Mouse (Mus musculus) retina, embryonic 14.5 days (tissue): Measurements from ENCODE around the gene Mia.

ENCODE experiments used
- DNase-seq: peaks from one replicate; pipeline ENCODE4 v3.0.0-alpha.2; 2015; ENCODE audit warnings: low spot score

The Mia gene

GRCm38 (mm10) chr7:27180837-27181695 lies at the start of gene Mia, which contains the start of gene Gm21983:
Gene Mia (minus strand): TSS chr7:27181157.
Gene Gm21983 (minus strand): TSS chr7:27181086.
- no peak for DNase-seq

- no peak for DNase-seq
These were observed 47.9 kb upstream of the Mia start for GRCm38 (mm10) chr7:27228865-27229264.

- peak; percentile 94 for DNase-seq
These were observed 47.4 kb upstream of the Mia start, which contains the start of gene Itpkc for GRCm38 (mm10) chr7:27228281-27228821. Gene Itpkc (minus strand): TSS chr7:27228661.

DNA sequence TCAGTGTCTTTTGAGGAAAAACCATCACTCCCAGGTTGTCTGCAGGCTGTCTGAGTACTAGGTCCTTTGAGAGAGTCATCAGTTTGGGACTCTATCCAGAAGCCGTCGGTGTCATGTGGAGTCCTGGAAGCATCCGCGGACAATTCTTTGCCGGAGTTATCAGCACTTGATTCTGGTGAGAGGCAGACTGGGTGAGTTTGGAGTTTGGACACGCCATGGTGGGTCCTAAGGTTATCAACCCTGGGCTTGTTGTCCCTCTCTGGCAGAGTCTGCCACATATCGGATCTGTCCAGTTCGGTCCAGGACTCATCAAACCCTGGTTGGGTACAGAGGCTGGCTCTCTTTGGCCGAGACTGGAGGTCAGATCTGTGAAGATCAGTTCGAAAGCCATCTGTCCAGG lies 46.7 kb upstream of the Mia start:
- peak; percentile 20 for DNase-seq

GRCm38 (mm10) chr7:27227276-27227675 lies 46.3 kb upstream of the Mia start:
- no peak for DNase-seq

DNA sequence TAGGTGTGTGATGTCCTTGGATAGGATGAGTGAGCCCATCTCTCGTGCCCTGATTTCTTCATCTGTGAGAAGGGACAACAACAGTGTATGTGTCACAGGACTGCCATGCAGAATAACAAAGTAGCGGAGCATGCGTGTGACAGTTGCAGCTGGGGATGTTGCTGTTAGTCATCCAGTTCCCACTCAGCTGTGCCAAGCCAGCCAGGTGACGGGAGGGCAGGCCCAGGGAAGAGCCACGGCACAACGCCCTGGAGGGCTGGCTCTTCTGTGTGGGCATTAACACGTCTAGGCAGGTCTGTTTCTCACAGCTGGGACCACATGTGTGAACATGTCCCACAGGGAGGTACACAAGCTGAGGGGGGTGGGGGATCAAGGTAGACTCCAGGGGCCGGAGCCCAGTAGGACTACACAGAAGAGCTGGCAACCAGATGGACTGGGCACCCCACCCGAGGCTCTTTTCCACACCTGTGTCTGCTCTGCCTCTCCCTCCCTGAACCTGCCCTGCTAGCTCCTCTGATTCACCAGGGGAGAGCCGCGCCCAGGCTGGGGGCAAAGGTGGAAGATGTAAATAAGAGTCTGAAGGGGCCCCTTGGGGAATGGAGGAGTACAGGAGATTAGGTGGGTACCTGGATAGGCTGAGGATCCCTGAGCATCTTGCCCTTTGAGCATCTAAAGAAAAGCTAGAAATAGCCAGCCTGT lies 44.1 kb upstream of the Mia start:
- no peak for DNase-seq

DNA sequence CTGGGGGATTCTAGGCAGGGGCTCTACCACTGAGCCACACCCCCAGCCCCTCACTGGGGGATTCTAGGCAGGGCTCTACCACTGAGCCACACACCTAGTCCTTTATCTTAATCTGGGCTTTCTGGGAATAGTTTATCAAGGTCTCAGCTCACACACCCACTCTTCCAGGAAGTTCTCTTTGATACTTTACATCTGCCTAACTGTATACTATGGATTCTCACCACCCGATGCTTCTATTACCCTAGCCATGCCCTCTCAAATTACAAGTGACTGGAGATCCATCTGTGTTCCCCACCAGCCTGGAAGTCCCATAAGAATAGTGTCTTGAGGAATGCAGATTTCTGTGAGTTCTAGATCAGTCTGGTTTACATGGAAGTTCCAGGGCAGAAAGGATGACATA lies 41.6 kb upstream of the Mia start:
- DNase-seq = no peak

DNA sequence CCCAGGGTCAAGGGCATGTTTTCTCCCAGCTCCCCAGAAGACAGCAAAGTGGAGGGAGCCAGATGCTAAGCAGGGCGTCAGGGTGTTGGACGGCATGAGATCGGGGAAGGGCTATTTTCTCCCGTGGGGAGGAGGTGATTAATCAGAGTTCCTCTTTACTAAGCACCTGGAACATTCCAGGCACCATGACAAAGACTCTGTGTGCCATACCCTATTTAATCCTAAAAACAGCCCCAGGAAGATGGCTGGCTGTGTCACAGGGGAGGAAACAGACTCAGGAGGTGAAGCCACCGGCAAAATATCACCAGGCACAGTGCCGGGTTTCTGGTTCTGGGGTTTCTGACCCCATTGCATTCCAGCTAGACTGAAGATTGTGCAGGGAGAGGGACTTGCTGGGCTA lies 41.0 kb upstream of the Mia start:
- no peak for DNase-seq

DNA sequence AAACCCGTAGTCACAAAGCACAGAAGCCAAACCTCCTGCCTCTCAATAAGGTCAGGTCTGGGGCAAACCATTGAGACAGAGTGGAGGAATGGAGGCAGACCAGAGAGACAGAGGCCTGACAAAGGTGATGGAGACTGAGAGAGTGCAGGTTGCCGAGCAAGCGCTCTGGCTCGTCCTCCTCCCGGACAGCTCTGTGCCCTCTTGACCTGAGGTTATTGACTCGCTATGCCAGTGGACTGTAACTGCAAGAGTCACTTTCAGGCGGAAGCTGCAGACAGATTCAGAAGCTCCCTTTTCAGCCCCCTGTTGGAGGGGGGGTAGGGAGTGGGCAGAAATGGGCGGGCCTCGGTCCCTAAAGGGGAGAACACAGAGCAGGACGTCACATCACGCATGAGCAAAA lies 39.0 kb upstream of the Mia start:
- DNase-seq = no peak

DNA sequence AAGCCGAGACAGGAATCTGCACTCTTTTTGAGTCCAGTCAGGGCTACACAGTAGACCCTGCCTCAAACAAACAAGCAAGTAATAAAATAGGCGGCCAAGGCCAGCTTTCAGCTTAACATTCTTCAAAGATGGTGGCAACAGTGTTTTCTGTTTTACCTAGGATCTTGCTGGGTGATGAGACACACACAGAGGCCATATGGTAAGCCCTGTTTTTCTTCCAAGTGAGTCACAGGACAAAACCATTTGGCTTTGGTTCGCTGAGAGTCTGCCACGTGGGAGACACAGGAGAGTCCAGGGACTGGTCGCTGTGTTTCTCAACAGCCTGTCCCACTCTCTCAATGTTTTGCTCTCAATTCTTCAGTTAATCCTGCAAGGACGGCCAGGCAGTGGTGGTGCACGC lies 37.6 kb upstream of the Mia start:
- no peak for DNase-seq

DNA sequence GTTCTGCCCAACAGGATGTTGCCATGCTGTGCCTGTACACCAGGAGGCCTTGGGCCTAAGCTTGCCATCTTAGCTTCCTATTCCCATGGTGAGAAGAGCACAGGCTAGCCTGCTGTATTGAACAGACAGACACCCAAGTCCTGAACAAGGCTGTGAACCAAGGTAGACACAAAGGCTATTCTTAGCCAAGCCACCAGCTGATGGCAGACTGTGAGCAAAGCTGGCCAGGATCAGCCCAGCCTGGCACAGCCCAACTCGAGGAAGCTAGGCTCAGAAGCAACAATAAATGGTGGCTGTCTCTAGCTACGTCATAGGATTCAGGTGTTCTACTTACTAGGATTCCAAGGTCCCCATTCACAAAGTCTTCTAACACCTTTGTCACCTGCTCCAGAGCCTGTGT lies 31.7 kb upstream of the Mia start:
- DNase-seq = no peak

DNA sequence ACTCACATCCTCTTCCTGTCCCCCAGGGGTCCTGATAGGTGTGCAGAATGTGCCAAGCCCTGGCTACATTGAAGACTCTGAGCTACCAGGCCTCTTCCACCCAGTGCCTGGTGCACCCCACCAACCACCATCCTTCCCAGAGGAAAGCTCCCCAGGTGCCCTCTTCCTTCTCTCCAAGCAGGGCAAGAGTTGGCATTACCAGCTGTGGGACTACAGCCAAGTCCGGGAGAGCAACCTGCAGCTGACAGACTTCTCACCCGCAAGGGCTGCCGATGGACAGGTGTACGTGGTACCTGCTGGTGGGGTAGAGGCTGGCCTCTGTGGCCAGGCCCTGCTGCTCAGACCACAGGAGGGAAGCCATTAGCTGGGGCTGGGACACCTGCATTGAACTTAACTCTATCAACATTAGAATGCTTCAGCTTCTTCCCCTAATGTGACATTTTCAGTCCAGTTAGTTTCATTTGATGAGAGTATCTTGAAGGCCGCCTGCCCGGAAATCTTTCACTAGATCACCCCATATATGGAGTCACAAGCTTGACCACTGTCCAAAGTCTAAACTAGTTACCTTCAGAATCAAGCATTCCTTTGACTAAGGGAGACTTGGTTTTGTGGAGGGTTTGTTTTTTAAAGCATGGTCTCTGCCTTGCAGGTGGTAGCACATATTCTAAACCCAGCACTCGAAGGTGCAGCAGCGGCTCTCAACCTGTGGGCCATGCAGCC lies 22.9 kb upstream of the Mia start:
- no peak for DNase-seq

DNA sequence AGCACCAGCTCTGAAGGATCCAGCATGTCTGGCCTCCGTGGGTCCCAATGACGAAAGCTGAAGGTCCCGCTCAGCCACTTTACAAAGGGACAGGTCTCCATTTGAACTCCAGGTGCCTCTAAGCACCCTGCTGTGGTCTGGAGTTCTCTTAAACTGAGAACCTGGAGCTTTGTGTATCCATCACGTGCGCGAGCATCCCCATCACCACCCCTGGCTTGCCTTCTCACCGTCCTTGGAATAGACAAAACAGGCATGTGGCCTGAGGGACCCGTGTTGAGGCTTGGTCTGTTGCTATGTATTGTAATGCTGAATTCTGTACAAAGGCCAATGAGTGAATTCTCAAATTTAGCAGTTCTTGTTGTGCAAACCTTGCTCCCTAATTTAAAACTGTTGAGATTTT lies 17.8 kb upstream of the Mia start:
- DNase-seq = no peak

DNA sequence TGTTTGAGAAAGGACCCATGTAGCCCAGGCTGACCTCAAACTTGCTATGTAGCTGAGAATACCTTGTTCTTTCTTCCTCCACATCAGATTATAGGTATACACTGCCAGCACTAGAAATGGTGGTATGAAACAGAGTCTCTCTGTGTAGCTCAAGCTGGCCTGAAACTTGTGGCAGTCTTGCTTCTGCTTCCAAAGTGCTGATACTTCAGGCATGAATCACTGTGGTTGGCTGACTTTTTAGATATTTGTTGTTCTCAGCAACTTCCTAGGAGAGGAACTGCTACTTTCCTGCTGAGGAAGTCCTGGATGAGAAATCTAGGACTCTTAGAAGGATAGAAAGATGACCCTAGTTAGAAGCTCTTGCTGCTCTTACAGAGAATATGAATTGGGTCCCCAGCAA lies 17.4 kb upstream of the Mia start:
- no peak for DNase-seq

GRCm38 (mm10) chr7:27197634-27198033 lies 16.7 kb upstream of the Mia start:
- DNase-seq = no peak

GRCm38 (mm10) chr7:27197136-27197535 lies 16.2 kb upstream of the Mia start:
- DNase-seq = no peak

GRCm38 (mm10) chr7:27195681-27196611 lies 15.0 kb upstream of the Mia start, which contains the start of the genes BC024978 and Snrpa:
Gene BC024978 (plus strand): TSS chr7:27195781.
Gene Snrpa (minus strand): TSS chr7:27196271.
- peak; percentile 97 for DNase-seq

GRCm38 (mm10) chr7:27193731-27194130 lies 12.8 kb upstream of the Mia start:
- DNase-seq = no peak

DNA sequence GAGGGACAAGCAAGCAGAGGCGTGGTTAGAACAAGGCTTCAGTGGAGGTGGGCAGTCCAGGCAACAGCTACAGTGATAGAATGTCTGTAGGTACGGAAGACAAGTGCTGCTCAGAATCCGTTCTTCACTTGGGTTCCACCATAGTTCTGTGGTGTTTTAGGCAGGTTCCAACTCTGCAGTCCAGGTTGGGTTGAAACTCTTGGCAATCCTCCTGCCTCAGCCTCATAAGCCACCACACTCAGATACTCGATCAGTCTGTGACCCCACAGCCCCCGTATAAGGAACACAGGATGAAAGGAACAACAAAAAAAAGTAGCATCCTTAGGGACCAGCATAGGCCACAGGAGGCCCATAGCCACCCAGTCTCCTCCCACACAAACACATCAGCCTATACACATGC lies 11.5 kb upstream of the Mia start:
- DNase-seq = no peak

DNA sequence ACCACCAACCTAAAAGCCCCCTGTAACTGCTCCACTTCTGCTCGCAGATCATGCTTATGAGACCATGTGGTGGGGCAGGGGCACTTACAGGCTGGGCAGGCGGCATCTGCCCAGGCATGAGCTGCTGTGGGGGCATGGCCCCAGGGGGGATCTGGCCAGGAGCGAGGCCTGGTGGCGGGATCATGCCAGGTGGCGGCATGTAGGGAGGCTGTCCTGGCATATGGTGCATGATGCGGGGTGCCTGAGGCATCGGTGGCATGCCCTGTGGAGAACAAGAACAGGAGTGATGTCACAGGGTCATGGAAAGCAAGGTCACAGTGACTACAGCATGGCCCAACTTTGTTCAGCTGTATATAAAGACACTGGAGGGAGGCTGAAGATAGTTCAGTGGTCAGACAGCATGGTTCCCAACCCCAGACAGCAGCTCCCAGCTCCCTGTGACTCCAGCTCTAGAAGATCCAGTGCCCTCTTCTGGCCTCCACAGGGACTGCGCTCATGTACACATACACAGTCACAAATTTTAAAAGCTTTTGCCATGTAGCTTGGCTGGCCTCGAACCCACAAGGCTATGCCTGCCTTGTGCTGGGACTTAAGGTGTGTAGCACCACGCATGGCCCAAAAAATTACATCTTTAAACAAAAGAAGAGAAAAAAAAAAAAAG lies 8.4 kb upstream of the Mia start:
- DNase-seq = peak; percentile 11

DNA sequence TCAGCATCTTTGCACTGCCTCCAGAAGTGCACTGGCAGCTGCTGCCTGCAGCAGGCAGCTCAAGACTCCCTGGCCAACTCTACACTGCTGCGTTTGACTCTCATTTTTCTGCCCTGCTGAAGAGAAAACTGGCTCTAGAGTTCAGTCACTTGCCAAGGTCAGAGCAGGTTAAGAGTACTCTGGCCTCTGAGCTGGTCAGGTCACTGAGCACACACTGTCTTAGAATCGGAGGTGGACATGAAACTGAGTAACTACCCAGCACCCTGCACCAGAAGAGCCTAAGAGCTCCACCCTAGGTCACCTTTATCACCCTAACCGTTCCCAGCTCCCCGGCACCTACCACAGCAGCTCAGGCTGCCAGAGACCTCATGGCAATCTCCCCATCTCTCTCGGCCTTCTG lies 5.0 kb upstream of the Mia start:
- no peak for DNase-seq
